Mouse (Mus musculus): ENCODE measurements around the gene Tjap1. TPM values are rescaled to one million over a fixed set of nuclear protein-coding genes. Genes with fewer than 3 reads are reported as not detected.
A peak's percentile ranks its signal among the peaks of the same experiment; 100 is the strongest.

Tjap1 gene
- total and polyA plus RNA-seq, 2 experiments from 2014 or later, result 20.1 to 31.9 TPM

DNA sequence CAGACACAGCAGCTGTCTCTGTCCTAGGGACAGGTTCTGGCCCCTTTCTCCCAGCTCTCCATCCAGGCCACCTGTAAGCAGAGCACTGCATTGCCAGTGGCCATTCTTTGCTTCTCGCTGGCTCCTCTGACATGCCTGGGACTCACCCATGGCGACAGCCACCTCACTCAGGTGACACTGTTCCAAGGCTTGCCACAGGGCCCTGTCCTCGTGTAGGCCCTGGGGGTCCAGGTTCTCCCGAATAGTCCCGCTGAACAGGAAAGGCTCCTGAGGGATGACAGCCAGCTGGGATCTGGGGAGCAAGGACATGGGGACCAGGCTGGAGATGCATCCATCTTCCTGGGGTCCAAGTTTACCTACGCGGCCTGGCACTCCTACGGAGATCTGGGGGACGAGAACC lies 21.4 kb upstream of the Tjap1 start:
- 93% methylated on average over 9 of the region's 9 CpGs for WGBS
- no peak for TF ChIP-seq CTCF (IDR thresholded peaks at IDR 0.05; ENCODE audit: low read depth)
- no peak for TF ChIP-seq EP300 (IDR thresholded peaks at IDR 0.05; ENCODE audit: low read depth)
- Histone ChIP-seq H3K4me3 (ENCODE audit: low read depth, low read length) (no peak overlapping the region), H3K36me3 (replicated peaks; ENCODE audit: control insufficient read depth, insufficient read depth, low read length) (0 out of 2 replicates have a peak, but pooled peaks cover 5% of the 10 kb centered on the region), H3K9ac (replicated peaks; ENCODE audit: low read depth, low read length) (no peak overlapping the region), H3K4me2 (ENCODE audit: low read depth, low read length) (no peak overlapping the region), H3K4me1 (ENCODE audit: control insufficient read depth, insufficient read depth) (no peaks in the 10 kb centered on the region), H3K9me3 (replicated peaks; ENCODE audit: control insufficient read depth, low read length) (no peaks in the 10 kb centered on the region), H3K27me3 (ENCODE audit: control insufficient read depth, insufficient read depth, low read length) (peaks cover 9% of the 10 kb centered on the region), H3K27ac (ENCODE audit: low read depth) (no peak overlapping the region)
- DNase-seq (ENCODE audit: low spot score) (no peak), ATAC-seq (ENCODE audit: insufficient read depth, low read depth) (no peak)

DNA sequence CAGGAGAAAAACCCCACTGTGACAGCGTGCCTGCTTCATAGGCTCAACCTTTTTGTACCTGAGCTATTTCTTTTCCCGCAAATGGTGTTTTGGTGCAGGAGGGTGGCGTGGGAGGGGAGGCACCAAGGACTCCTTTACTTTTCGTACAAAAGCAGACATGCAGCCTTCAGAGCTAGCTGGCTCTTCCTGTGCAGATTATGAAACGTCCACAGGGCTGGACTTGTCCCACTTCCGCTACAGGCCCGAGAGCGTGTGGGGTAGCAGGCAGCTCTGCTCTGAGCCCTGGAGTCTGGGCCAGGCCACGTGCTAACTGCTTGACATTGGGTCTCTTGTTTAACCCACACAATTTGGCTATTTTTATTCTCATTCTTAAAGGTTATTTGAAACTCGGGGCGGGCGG lies 19.1 kb upstream of the Tjap1 start:
- ATAC-seq (ENCODE audit: insufficient read depth, low read depth) (no peak), DNase-seq (ENCODE audit: low spot score) (no peak)
- TF ChIP-seq CTCF (IDR thresholded peaks at IDR 0.05; ENCODE audit: low read depth) (no peak), EP300 (IDR thresholded peaks at IDR 0.05; ENCODE audit: low read depth) (no peak)
- Histone ChIP-seq H3K4me2 (ENCODE audit: low read depth, low read length) (no peak overlapping the region), H3K9ac (replicated peaks; ENCODE audit: low read depth, low read length) (no peak overlapping the region), H3K4me3 (ENCODE audit: low read depth, low read length) (no peak overlapping the region), H3K27ac (ENCODE audit: low read depth) (no peak overlapping the region), H3K9me3 (replicated peaks; ENCODE audit: control insufficient read depth, low read length) (no peaks in the 10 kb centered on the region), H3K36me3 (replicated peaks; ENCODE audit: control insufficient read depth, insufficient read depth, low read length) (0 out of 2 replicates have a peak, but pooled peaks cover 5% of the 10 kb centered on the region), H3K4me1 (ENCODE audit: control insufficient read depth, insufficient read depth) (peaks cover 14% of the 10 kb centered on the region), H3K27me3 (ENCODE audit: control insufficient read depth, insufficient read depth, low read length) (peaks cover 27% of the 10 kb centered on the region)
- 69% methylated on average over 12 of the region's 12 CpGs for WGBS

DNA sequence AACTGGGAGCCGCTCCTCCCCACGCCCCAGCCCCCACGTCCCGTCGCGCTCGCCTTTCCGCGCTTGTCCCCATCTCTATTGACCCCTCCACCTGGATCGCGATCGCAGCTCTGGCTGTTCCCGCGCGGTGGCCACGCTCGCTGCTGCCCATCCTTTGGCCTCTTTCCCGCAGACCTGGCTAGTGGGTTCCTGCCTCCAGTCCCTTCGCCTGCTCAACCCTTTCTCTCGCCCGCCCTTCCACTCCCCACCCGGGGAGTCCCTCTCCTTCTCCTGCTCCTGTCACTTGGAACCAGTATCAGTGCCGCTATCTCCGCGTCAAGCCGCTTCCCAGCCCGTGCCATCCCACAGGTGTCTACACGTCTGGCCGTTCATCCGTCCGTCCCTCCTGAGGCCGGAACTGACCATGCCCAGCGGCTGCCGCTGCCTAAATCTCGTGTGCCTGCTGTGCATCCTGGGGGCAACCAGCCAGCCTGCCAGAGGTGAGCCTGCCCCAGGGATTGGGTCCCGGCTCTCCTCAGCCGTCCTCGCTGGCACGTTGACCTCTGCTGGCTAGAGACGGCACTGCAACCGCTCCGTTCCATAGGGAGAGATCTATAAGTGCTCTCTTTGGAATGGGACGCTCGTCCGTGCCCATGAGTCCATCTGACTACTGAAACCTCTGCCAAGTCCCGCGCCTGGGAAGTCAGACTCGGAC lies 15.5 kb upstream of the Tjap1 start:
- Histone ChIP-seq H3K9me3 (replicated peaks; ENCODE audit: control insufficient read depth, low read length) (no peaks in the 10 kb centered on the region), H3K27me3 (ENCODE audit: control insufficient read depth, insufficient read depth, low read length) (peaks cover 53% of the 10 kb centered on the region), H3K9ac (replicated peaks; ENCODE audit: low read depth, low read length) (no peak overlapping the region), H3K4me1 (ENCODE audit: control insufficient read depth, insufficient read depth) (peaks cover 14% of the 10 kb centered on the region), H3K4me3 (ENCODE audit: low read depth, low read length) (peak overlapping the region; percentile 70), H3K36me3 (replicated peaks; ENCODE audit: control insufficient read depth, insufficient read depth, low read length) (no peaks in the 10 kb centered on the region), H3K4me2 (ENCODE audit: low read depth, low read length) (peak overlapping the region; percentile 100), H3K27ac (ENCODE audit: low read depth) (no peak overlapping the region)
- WGBS, result under 1% methylated on average over 46 of the region's 48 CpGs
- TF ChIP-seq EP300 (IDR thresholded peaks at IDR 0.05; ENCODE audit: low read depth), result no peak
- TF ChIP-seq CTCF (IDR thresholded peaks at IDR 0.05; ENCODE audit: low read depth), result peak; percentile 83
- peak; percentile 86 for ATAC-seq (ENCODE audit: insufficient read depth, low read depth)
- peak; percentile 51 for DNase-seq (ENCODE audit: low spot score)

- Histone ChIP-seq H3K9me3 (replicated peaks; ENCODE audit: control insufficient read depth, low read length) (no peaks in the 10 kb centered on the region), H3K9ac (replicated peaks; ENCODE audit: low read depth, low read length) (peak within 1 kb of the TSS; percentile 37; the same call in 1 of the 2 replicates), H3K36me3 (replicated peaks; ENCODE audit: control insufficient read depth, insufficient read depth, low read length) (no peaks in the 10 kb centered on the region), H3K4me2 (ENCODE audit: low read depth, low read length) (peak within 1 kb of the TSS; percentile 100), H3K4me3 (ENCODE audit: low read depth, low read length) (peak within 1 kb of the TSS; percentile 70), H3K27ac (ENCODE audit: low read depth) (no peak within 1 kb of the TSS), H3K27me3 (ENCODE audit: control insufficient read depth, insufficient read depth, low read length) (peaks cover 58% of the 10 kb centered on the region), H3K4me1 (ENCODE audit: control insufficient read depth, insufficient read depth) (peaks cover 14% of the 10 kb centered on the region)
- ATAC-seq (ENCODE audit: insufficient read depth, low read depth) (no peak), DNase-seq (ENCODE audit: low spot score) (no peak)
- TF ChIP-seq CTCF (IDR thresholded peaks at IDR 0.05; ENCODE audit: low read depth) (no peak), EP300 (IDR thresholded peaks at IDR 0.05; ENCODE audit: low read depth) (no peak)
- under 1% methylated on average over 60 of the region's 86 CpGs for WGBS
These were observed 14.8 kb upstream of the Tjap1 start, which contains the start of gene Dlk2 for GRCm38 (mm10) chr17:46297364-46298219. Dlk2 (plus strand) TSS chr17:46297421.

- H3K9me3 ChIP-seq (replicated peaks; ENCODE audit: control insufficient read depth, low read length), result no peaks in the 10 kb centered on the region
- peaks cover 14% of the 10 kb centered on the region for H3K4me1 ChIP-seq (ENCODE audit: control insufficient read depth, insufficient read depth)
- DNase-seq (ENCODE audit: low spot score) (no peak), ATAC-seq (ENCODE audit: insufficient read depth, low read depth) (no peak)
- no peak overlapping the region for H3K27ac ChIP-seq (ENCODE audit: low read depth)
- peaks cover 58% of the 10 kb centered on the region for H3K27me3 ChIP-seq (ENCODE audit: control insufficient read depth, insufficient read depth, low read length)
- TF ChIP-seq EP300 (IDR thresholded peaks at IDR 0.05; ENCODE audit: low read depth) (no peak), CTCF (IDR thresholded peaks at IDR 0.05; ENCODE audit: low read depth) (no peak)
- 14% methylated on average over 6 of the region's 6 CpGs for WGBS
- peak overlapping the region; percentile 70 for H3K4me3 ChIP-seq (ENCODE audit: low read depth, low read length)
- no peak overlapping the region for H3K9ac ChIP-seq (replicated peaks; ENCODE audit: low read depth, low read length)
- no peaks in the 10 kb centered on the region for H3K36me3 ChIP-seq (replicated peaks; ENCODE audit: control insufficient read depth, insufficient read depth, low read length)
- H3K4me2 ChIP-seq (ENCODE audit: low read depth, low read length), result peak overlapping the region; percentile 100
These were observed 14.2 kb upstream of the Tjap1 start for GRCm38 (mm10) chr17:46297028-46297363.

All from heart, postnatal 0 days (tissue).